ENCODE assay signal across 8 mouse cellular contexts in genomic region chr5:136565311-136565811, GRCm38 (mm10). TPM values are rescaled to one million over a fixed set of nuclear protein-coding genes. Genes with fewer than 3 reads are reported as not detected.
DNase-seq lines count a peak whose midpoint lies in the region; ATAC-seq lines count a peak whose summit lies in the region.

No protein-coding gene starts in this region.

- no peak for ATAC-seq in forebrain, embryonic 15.5 days (replicated peaks)
- no peak for ATAC-seq in monocyte, adult 5-6 weeks (replicated peaks; ENCODE audit: insufficient number of reproducible peaks, low FRiP score, low TSS enrichment, poor library complexity, severe bottlenecking)

- peak; percentile 23 for DNase-seq in R1 (ENCODE audit: low read depth, low spot score)
- peak; percentile 36 for DNase-seq in c-Kit-positive CD71-positive TER-119-positive erythroid progenitor cells, embryonic 14.5 days (ENCODE audit: low spot score)
- peak; percentile 55 for DNase-seq in heart, postnatal 4 days
- DNase-seq in limb, embryonic 10.5 days (ENCODE audit: low spot score): peak; percentile 73
- DNase-seq in midbrain, embryonic 10.5 days (ENCODE audit: low spot score): peak; percentile 56
- peak; percentile 36 for DNase-seq in spleen, adult 12 weeks (ENCODE audit: low spot score)

- peak overlapping the region; percentile 90 for H3K9ac ChIP-seq in forebrain, embryonic 15.5 days (replicated peaks)

- peak overlapping the region; percentile 76 for H3K4me3 ChIP-seq in forebrain, embryonic 15.5 days
- peak overlapping the region; percentile 97 for H3K4me3 ChIP-seq in limb, embryonic 10.5 days
- H3K4me3 ChIP-seq in midbrain, embryonic 10.5 days: peak overlapping the region; percentile 98

- peaks cover 59% of the 10 kb centered on the region for H3K4me1 ChIP-seq in forebrain, embryonic 15.5 days
- H3K4me1 ChIP-seq in limb, embryonic 10.5 days: peaks cover 70% of the 10 kb centered on the region
- H3K4me1 ChIP-seq in midbrain, embryonic 10.5 days: peaks cover 52% of the 10 kb centered on the region

- under 1% methylated on average over 32 of the region's 32 CpGs for WGBS in forebrain, embryonic 15.5 days
- 1% methylated on average over 32 of the region's 32 CpGs for WGBS in limb, embryonic 10.5 days
- 1% methylated on average over 32 of the region's 32 CpGs for WGBS in midbrain, embryonic 10.5 days

- peak overlapping the region; percentile 95 for H3K4me2 ChIP-seq in forebrain, embryonic 15.5 days (replicated peaks)

- H3K27ac ChIP-seq in forebrain, embryonic 15.5 days (replicated peaks): peak overlapping the region; percentile 96
- peak overlapping the region; percentile 99 for H3K27ac ChIP-seq in limb, embryonic 10.5 days
- H3K27ac ChIP-seq in midbrain, embryonic 10.5 days (replicated peaks): peak overlapping the region; percentile 100

- no peaks in the 10 kb centered on the region for H3K36me3 ChIP-seq in forebrain, embryonic 15.5 days
- H3K36me3 ChIP-seq in limb, embryonic 10.5 days: no peaks in the 10 kb centered on the region
- H3K36me3 ChIP-seq in midbrain, embryonic 10.5 days: no peaks in the 10 kb centered on the region

- H3K9me3 ChIP-seq in forebrain, embryonic 15.5 days: no peaks in the 10 kb centered on the region
- no peaks in the 10 kb centered on the region for H3K9me3 ChIP-seq in limb, embryonic 10.5 days (replicated peaks)
- no peaks in the 10 kb centered on the region for H3K9me3 ChIP-seq in midbrain, embryonic 10.5 days (replicated peaks)

- H3K27me3 ChIP-seq in forebrain, embryonic 15.5 days: peaks cover 22% of the 10 kb centered on the region
- H3K27me3 ChIP-seq in limb, embryonic 10.5 days (ENCODE audit: low read depth, poor library complexity, severe bottlenecking): peaks cover 24% of the 10 kb centered on the region
- peaks cover 22% of the 10 kb centered on the region for H3K27me3 ChIP-seq in midbrain, embryonic 10.5 days (ENCODE audit: low read depth, poor library complexity, severe bottlenecking)

RNA-seq across cellular contexts. Expression of gene Cux1, which starts 1.9 kb away (rescaled TPM):
- 144 and 146 TPM in 2 replicates for polyA plus RNA-seq in forebrain, embryonic 15.5 days (2015; fragmentation: Nextera tagmentation; extraction: Ambion mirVana)
- total RNA-seq in heart, postnatal 4 days (2021): 100 to 1,000 TPM; 126 to 131 TPM
- polyA plus RNA-seq in limb, embryonic 10.5 days (2016; fragmentation: Nextera tagmentation; extraction: Ambion mirVana): 59.1 and 67.7 TPM in 2 replicates
- polyA plus RNA-seq in midbrain, embryonic 10.5 days (2016; fragmentation: Nextera tagmentation; extraction: Ambion mirVana): 100 and 128 TPM in 2 replicates
- total RNA-seq in monocyte, adult 5-6 weeks (2017): 61.3 to 96.3 TPM (median 79.9 TPM) in 3 replicates

Comparison
In these comparisons a context has a peak if more than half of its experiments do, and no peak if none do; other contexts are left out.
1. DNase-seq: peak in every context shown above with its lines; median percentile 73 in limb, embryonic 10.5 days; 56 in midbrain, embryonic 10.5 days; 55 in heart, postnatal 4 days; 36 in c-Kit-positive CD71-positive TER-119-positive erythroid progenitor cells, embryonic 14.5 days; 36 in spleen, adult 12 weeks; 23 in R1.